In the genomic region with DNA sequence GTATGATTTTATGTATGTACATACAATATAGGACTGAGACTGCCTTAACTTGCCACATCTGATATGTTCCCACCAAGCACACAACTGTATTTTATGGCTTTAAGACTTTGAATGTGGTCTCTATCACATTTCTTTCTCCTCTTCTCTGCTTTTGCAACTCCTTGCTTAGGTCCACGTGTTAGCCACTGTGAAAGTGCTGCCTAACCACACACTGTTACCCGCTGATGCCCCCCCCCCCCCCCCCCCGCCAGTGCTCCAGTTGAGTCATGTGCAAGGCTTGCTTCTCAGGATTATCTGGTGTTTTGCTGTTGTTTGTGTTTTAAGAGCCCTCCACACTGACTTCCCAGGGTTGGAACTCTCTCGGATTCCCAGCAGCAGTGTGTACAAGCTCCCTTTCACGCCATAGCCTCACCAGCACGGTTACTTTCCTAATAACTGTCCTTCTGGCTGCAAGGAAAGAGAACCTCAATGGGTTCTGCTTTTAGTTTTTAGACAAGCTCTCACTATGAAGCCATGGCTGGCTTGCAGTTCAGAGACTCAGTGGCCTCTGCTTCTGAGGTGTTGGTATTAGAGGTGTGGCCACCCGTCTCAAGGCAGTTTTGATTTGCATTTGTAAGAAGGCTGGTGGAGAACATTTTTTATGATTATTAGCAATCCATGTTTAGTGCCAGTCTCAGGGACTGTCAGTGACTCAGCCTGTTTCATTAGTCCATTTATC, we compare ENCODE assay signal across 14 mouse cellular contexts.
"Had no signal": no experiment of that assay in that cellular context is flagged by ENCODE, and none has a peak within 500 bp of the region (broad histone marks: within the 10 kb centered on the region; RNA-seq: fewer than 3 reads in every experiment).

No protein-coding gene starts in this region.

- ATAC-seq: lung, postnatal 0 days had no signal

- DNase-seq: kidney, postnatal 25 days; lung, adult 2 months; lung, postnatal 36 days; midbrain, embryonic 14.5 days; right cerebral cortex, postnatal 4 days; thymus, adult 2 months; thymus, postnatal 25 days had no signal

- H3K9ac ChIP-seq: liver, embryonic 15.5 days; neural tube, embryonic 12.5 days; stomach, embryonic 15.5 days had no signal

- H3K4me3 ChIP-seq: left cerebral cortex, adult 2 months; limb, embryonic 10.5 days; liver, embryonic 15.5 days; neural tube, embryonic 12.5 days; stomach, embryonic 15.5 days had no signal

- H3K27ac ChIP-seq: left cerebral cortex, adult 2 months; limb, embryonic 10.5 days; liver, embryonic 15.5 days; neural tube, embryonic 12.5 days; stomach, embryonic 15.5 days had no signal

- H3K9me3 ChIP-seq: limb, embryonic 10.5 days; liver, embryonic 15.5 days; neural tube, embryonic 12.5 days; stomach, embryonic 15.5 days had no signal

- H3K27me3 ChIP-seq: liver, embryonic 15.5 days; neural tube, embryonic 12.5 days; stomach, embryonic 15.5 days had no signal

- H3K4me2 ChIP-seq: liver, embryonic 11.5 days; liver, embryonic 15.5 days; neural tube, embryonic 12.5 days; stomach, embryonic 15.5 days had no signal

- H3K4me1 ChIP-seq: limb, embryonic 10.5 days; liver, embryonic 15.5 days; neural tube, embryonic 12.5 days; stomach, embryonic 15.5 days had no signal

- H3K36me3 ChIP-seq: neural tube, embryonic 12.5 days; stomach, embryonic 15.5 days had no signal
